Mouse (Mus musculus): Measurements from ENCODE around the gene Olfr202. TPM values are rescaled to one million over a fixed set of nuclear protein-coding genes. Genes with fewer than 3 reads are reported as not detected.

The Olfr202 gene
- polyA plus RNA-seq (2012; ENCODE audit: low replicate concordance) = not detected in 2 replicates

GRCm38 (mm10) chr16:59286693-59287092, at the start of gene Olfr202:
Gene Olfr202 (minus strand): TSS chr16:59286793.

DNA sequence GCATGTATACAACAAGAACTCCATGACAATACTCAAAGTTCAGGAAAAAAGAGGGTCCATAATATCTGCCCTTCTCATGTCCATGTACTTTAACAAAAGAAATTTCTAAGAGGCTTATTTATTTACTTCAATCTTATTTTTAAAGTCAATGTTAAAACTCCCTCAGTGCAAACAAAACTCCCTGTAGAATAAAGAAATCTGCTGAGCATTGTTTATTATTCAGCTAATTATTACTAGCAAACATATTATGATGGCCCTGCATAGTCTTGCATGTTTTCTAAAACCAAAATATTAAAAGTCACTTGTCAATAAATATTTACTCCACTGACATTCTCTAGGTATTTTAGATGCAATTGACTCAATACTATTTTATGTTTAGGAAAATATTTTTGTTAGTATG, 44.4 kb upstream of the Olfr202 start, which contains the start of gene Olfr205:
Olfr205 (minus strand) TSS at position 101 of the 400 bp plus-strand sequence.

DNA sequence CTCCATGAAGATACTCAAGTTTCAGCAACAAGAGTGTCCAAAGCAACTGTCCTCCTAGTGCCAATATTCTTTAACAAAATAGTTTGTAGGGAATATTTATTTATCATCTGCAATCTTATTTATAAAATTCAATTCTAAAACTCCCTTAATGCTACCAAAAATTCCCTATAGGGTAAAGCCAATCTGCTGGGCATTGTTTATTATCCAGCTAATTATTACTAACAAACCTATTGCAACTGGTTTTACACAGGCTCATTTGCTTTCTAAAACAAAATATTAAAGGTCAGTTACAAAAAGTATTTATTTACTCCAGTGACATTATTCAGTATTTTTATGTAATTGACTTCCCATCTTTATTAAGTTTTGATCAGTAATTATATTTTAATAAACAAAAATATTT, 31.6 kb upstream of the Olfr202 start, which contains the start of gene Olfr204:
Olfr204 (minus strand) TSS at position 101 of the 400 bp plus-strand sequence.

DNA sequence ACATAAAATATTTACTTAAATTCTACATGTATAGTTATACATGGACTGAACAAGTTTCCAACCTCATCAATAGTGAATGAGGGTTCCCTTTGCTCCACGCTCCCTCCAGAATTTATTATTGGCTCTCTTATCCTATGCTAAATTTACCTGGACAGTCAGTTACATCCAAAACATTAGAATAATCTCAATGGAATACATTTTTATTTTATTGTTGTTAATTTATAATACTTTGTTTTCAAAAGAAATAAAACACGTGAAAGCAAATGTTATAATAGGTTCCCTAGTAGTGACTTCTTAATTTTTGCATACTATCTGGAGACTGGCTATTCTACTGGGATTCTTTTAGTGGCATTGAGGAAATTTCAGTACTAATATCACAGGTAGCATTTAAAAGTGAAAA, 12.0 kb upstream of the Olfr202 start, which contains the start of gene Olfr203:
Olfr203 (plus strand) TSS at position 301 of the 400 bp plus-strand sequence.

GRCm38 (mm10) chr16:59272532-59272931, 14.1 kb downstream of the Olfr202 start, which contains the start of gene Olfr201:
Gene Olfr201 (minus strand): TSS chr16:59272632.

Other genes with a start within 250 kb of the Olfr202 start
- not detected in 2 replicates for gene Olfr187, start 247.0 kb downstream of the Olfr202 start, polyA plus RNA-seq (2012; ENCODE audit: low replicate concordance)
- gene Olfr190, start 208.8 kb downstream of the Olfr202 start, polyA plus RNA-seq (2012; ENCODE audit: low replicate concordance) = not detected in 2 replicates
- not detected in 2 replicates for gene Olfr191, start 197.0 kb downstream of the Olfr202 start, polyA plus RNA-seq (2012; ENCODE audit: low replicate concordance)
- not detected in 2 replicates for gene Olfr193, start 174.9 kb downstream of the Olfr202 start, polyA plus RNA-seq (2012; ENCODE audit: low replicate concordance)
- gene Olfr194, start 165.7 kb downstream of the Olfr202 start, polyA plus RNA-seq (2012; ENCODE audit: low replicate concordance) = not detected in 2 replicates
- gene Olfr195, start 139.7 kb downstream of the Olfr202 start, polyA plus RNA-seq (2012; ENCODE audit: low replicate concordance) = not detected in 2 replicates
- gene Olfr196, start 116.3 kb downstream of the Olfr202 start, polyA plus RNA-seq (2012; ENCODE audit: low replicate concordance) = not detected in 2 replicates
- gene Olfr198, start 83.3 kb downstream of the Olfr202 start, polyA plus RNA-seq (2012; ENCODE audit: low replicate concordance) = not detected in 2 replicates
- not detected in 2 replicates for gene Olfr199, start 67.0 kb downstream of the Olfr202 start, polyA plus RNA-seq (2012; ENCODE audit: low replicate concordance)
- not detected in 2 replicates for gene Olfr201, start 14.2 kb downstream of the Olfr202 start, polyA plus RNA-seq (2012; ENCODE audit: low replicate concordance)
- gene Olfr203, start 12.1 kb upstream of the Olfr202 start, polyA plus RNA-seq (2012; ENCODE audit: low replicate concordance) = not detected in 2 replicates
- gene Olfr204, start 31.5 kb upstream of the Olfr202 start, polyA plus RNA-seq (2012; ENCODE audit: low replicate concordance) = not detected in 2 replicates
- not detected in 2 replicates for gene Olfr205, start 44.3 kb upstream of the Olfr202 start, polyA plus RNA-seq (2012; ENCODE audit: low replicate concordance)
- not detected in 2 replicates for gene Olfr206, start 62.5 kb upstream of the Olfr202 start, polyA plus RNA-seq (2012; ENCODE audit: low replicate concordance)
- not detected in 2 replicates for gene Olfr209, start 77.2 kb upstream of the Olfr202 start, polyA plus RNA-seq (2012; ENCODE audit: low replicate concordance)
- gene Gabrr3, start 120.5 kb upstream of the Olfr202 start, polyA plus RNA-seq (2012; ENCODE audit: low replicate concordance) = not detected in 2 replicates
- gene Riox2, start 185.0 kb upstream of the Olfr202 start, polyA plus RNA-seq (2012; ENCODE audit: low replicate concordance) = 4.0 and 4.1 TPM in 2 replicates